Mouse (Mus musculus): ENCODE measurements around the gene Gm45716.
"Not testable (repeated sequence)": the region's sequence is repeated elsewhere in the genome, so short reads cannot be mapped to it uniquely, and the experiment has no call there.

The Gm45716 gene

GRCm38 (mm10) chr11:90250189-90250588 lies 62.7 kb downstream of the Gm45716 start:
- no peak for DNase-seq (ENCODE audit: low spot score in 2 of 2)

DNA sequence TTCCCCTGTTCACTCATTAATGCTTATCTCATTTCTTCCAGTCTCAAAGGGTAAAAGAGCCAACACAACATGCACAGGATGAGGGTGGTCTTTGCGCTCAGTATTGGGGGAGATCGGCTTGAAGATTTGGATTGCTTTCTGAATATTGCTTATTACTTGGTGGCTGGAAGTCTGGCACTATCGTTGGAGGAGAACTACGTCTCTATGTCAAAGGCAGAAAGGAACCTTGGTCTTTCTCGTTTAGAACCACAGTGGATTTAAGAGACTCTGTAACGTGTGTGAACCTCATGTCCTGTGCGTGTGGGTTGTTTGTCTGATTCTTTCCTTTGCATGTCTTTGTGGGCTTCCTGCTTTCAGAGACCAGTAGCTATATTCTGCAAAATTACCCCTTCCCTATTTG lies 63.2 kb downstream of the Gm45716 start:
- no peak for DNase-seq (ENCODE audit: low spot score in 2 of 2)

DNA sequence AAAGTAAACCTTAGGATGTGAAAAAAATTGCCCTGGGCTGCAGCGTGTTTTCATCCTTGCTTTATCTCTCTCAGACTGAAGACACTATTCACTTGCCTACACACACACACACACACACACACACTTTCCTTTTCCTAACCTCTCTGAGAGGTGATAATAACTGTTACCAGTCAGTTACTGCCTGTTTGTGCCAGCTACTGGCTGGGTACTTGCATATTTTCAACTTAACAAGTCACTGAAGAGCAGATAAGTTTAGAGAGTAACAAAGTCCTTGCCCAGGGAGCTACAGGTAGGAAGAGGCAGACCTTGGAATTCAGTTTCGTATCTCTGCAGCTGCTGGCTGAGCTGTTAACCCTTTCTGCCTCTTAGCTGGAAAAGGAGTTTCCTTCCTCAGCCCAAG lies 64.4 kb downstream of the Gm45716 start:
- DNase-seq (ENCODE audit: low spot score in 2 of 2), result no peak

GRCm38 (mm10) chr11:90252366-90252765 lies 64.9 kb downstream of the Gm45716 start:
- no peak for DNase-seq (ENCODE audit: low spot score in 2 of 2)

- no peak for DNase-seq (ENCODE audit: low spot score in 2 of 2)
Measured at GRCm38 (mm10) chr11:90254536-90254935, 67.1 kb downstream of the Gm45716 start.

DNA sequence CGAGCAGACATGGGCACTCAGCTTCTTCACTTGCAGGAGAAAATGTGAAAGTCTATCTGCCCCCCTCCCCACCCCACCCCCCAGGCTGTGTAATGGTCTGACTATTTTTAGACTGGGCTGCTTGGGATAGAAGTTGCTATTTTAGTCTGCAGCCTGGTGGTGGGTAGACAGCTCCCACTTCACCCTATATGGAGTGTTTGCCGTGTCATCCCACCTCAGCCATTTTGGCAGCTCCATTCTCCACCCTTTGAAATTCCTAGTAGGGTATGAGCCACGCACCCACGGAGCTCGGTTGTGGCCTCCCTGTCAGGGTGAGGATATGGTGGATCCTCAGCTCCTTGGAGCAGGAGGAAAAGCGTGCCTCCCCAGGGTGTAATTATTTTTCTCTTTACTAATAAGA lies 68.2 kb downstream of the Gm45716 start:
- no peak for DNase-seq (ENCODE audit: low spot score in 2 of 2)

- DNase-seq (ENCODE audit: low spot score in 2 of 2), result no peak
Measured at GRCm38 (mm10) chr11:90256833-90257525, 69.5 kb downstream of the Gm45716 start.

DNA sequence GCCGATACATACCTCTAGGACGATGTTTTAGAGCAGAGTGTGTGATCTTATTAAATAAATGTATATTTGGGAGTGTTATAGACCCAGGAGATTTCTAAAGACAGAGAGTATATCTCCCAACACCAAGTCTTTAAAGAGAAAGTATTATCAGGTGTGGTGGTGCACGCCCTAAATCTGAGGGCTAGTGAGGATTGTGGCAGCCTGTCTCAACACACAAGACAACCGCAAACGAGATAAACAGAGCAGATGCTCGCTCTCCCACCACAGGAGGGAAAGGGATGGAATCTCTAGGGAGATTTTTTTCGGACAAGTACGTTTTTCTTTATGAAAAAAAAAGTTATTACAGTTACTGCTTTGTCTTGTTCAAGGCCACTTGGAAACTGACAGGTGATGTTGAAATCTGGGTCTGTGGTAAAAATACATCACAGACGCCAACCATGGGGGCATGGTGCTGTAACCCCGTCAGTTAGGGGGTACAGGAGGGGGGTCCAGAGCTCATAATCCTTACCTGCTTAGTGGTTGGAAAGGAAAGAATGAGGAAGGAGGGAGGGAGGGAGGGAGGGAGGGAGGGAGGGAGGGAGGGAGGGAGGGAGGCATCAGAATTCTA lies 70.9 kb downstream of the Gm45716 start:
- DNase-seq (ENCODE audit: low spot score in 2 of 2), result no peak

DNA sequence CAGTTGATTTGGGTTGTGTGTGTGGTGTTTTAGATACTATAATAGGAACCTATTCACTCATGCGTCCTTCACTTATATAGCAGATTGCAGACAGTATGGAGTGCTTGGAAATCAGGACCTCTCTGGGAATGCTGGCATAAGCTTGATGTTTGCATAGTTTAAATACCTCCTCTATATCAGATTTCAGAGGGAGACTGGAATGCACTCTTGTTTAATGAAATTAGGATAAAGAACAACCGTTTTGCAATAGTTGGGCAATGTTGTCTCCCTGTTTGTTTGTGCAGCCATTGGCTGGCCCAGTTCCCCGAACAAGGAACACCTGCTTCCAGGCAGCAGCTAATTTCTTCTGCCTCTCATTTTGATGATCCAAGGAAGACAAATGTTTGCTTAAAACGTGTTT lies 71.6 kb downstream of the Gm45716 start:
- no peak for DNase-seq (ENCODE audit: low spot score in 2 of 2)

DNA sequence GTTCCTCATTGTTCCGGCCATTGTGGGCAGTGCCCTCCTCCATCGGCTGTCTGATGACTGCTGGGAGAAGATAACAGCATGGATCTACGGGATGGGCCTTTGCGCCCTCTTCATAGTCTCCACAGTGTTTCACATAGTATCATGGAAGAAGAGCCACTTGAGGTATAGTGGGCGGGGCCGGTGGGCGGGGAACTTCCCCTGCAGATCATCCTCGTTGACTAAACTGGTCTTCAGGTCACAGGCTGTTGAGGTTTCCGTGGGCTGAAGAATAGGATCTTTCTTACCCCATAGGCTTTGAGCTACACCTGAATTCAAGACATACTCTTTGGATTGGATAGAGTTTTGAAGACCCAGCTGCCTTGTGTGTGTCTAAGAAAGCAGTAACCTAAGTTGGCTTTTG lies 72.3 kb downstream of the Gm45716 start:
- no peak for DNase-seq (ENCODE audit: low spot score in 2 of 2)

DNA sequence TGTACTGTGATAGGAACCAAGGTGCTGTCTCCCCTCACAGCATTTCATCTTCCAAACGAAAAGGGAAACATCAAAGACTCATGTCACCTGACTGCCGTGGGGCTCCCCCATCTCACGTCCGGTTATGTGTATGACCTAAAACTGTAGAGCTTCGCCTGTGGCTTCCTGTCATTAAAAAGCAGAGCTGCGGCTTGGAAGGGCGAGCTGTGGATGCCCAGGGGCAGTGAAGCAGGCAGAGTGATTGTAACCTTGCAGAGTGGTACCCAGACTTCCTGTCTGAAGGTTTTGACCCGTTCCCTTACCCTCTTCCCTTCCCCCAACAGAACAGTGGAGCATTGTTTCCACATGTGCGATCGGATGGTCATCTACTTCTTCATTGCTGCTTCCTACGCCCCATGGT lies 76.7 kb downstream of the Gm45716 start:
- no peak for DNase-seq (ENCODE audit: low spot score in 2 of 2)

DNA sequence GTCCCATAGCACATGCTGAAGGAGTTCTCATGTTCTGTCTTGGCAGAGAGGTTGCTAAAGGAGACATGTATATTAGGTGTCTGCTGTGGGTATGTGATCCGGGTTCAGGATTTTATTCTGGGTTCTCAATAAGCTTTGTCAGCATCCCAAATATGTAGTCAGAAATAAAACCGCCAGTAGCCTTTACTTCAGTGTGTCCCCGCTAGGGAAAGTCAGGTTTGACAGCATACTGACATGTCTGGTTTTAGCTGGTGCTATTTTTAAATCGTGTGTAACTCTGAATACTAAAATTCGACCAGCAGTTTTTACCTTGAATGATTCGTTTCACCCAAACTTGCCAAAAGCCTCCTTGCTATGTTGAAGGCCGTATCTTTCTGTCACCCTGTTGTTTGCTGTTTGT lies 78.1 kb downstream of the Gm45716 start:
- DNase-seq (ENCODE audit: low spot score in 2 of 2), result no peak

DNA sequence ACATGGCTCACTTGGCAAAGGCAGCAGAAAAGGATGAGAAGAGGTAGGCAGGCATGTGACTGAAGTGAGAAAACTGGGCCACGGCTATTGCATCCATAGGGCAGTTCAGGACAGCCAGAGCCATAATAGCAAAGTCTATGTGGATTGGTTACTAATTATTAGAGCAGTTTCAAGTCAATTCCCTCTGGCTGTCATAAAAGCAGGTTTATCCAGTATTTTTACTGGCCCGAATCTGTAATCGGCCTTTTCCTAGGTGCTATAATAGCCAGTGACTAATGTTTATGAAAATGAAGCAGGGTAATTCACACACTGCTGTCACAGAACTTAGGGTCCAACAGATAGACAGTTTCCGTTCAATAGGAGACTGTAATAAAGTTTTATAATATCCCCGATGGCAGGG lies 81.5 kb downstream of the Gm45716 start:
- no peak for DNase-seq (ENCODE audit: low spot score in 2 of 2)

DNA sequence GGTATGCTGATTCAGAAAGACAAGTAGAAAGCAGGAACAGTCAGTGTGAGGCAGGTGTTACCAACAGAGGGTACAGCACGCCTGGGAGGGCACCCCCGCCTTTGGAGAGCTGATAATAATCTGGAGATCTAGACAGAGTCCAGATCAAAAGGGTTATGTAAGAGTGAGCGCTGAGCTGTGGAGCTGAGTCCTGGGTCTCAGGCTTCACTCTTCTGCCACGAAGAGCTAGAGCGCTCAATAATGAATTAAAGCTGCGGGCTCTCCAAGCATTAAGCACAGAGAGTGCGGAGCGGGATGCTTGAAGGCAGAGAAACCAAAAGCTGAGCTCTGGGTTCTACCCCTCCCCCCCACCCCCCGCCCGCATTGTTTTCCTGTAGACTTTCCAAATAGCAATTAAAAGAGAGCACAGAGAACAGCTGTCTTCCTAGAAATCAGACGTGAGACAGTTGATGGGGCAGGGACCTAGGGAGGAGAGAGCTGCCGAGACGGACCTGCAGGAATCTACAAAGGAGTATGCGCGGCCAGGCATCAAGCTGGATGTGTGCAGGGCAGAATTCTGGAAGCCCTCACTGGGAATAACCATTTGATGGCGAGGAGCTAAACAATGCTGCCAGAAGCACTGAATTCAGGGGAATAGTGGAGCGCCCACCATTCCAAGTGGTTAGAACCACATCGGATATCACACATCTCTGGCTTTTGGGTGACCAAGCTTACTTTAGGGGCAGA lies 82.1 kb downstream of the Gm45716 start:
- DNase-seq (ENCODE audit: low spot score in 2 of 2), result no peak

DNA sequence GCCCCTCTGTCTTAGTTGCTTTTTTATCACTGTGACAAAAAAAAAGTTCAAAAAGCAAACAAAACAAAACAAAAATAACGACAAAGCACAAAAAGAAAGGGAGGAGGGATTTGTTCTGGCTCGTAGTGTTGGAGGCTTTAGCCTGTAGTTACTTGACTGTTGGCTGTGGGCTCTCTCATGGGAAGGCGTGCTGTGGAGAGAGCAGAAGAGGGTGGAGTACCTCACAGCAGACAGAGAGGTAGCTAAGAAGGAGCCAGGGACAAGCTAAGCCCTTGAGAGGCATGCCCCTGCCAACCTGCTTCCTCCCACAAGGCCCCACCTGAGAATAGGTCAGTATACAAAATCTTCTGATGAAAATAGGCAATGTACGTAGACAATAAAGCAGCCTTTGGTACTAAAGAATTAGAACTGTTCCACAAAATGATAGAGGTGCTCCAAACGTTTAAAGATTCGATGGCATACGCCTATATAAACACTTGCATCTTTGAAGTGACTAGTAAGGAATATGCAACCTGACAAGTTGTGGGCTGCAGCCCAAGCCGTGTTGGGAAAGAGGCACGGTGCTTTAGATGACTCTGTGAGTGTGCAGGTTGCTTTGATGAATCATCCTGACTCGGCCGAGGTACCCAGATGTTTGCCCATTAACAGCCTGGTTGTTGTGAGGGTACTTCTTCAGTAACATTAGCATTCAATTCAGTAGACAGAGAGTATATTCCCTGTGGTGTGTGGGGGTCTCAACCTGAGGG lies 82.8 kb downstream of the Gm45716 start:
- no peak for DNase-seq (ENCODE audit: low spot score in 2 of 2)

GRCm38 (mm10) chr11:90274187-90274586 lies 86.7 kb downstream of the Gm45716 start:
- DNase-seq (ENCODE audit: low spot score in 2 of 2), result no peak

- no peak for DNase-seq (ENCODE audit: low spot score in 2 of 2)
Measured at GRCm38 (mm10) chr11:90275663-90276062, 88.2 kb downstream of the Gm45716 start.

- DNase-seq (ENCODE audit: low spot score in 2 of 2), result no peak
Measured at GRCm38 (mm10) chr11:90276150-90276549, 88.7 kb downstream of the Gm45716 start.

DNA sequence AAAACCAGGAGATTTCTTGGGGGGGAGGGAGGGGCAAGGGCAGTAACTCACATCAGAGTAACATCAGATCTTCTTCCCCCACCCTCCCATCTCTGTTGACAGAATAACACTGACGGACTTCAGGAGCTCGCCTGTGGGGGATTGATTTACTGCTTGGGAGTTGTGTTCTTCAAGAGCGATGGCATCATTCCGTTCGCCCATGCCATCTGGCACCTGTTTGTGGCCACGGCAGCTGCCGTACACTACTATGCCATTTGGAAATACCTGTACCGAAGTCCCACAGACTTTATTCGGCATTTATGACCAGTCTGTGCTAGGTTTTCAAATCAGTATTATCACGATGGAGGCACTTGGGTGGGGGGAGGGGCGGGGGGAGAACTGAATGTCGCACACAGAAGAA lies 89.1 kb downstream of the Gm45716 start:
- DNase-seq (ENCODE audit: low spot score in 2 of 2), result no peak

DNA sequence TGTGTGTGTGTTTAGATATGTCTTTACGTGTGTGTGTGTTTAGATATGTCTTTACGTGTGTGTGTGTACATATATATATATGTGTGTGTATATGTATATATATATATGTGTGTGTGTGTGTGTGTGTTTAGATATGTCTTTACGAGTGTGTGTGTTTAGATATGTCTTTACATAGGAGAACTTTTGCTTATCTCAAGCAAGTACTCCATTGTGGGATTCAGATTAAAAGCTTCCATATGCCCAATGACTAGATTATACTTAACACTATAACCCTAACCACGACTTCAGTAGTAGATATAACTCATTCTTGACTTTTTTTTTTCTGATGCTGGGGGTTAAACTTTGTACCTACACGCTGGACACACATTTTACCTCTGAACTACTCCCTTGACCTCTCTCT lies 92.6 kb downstream of the Gm45716 start:
- no peak for DNase-seq (ENCODE audit: low spot score in 2 of 2)

DNA sequence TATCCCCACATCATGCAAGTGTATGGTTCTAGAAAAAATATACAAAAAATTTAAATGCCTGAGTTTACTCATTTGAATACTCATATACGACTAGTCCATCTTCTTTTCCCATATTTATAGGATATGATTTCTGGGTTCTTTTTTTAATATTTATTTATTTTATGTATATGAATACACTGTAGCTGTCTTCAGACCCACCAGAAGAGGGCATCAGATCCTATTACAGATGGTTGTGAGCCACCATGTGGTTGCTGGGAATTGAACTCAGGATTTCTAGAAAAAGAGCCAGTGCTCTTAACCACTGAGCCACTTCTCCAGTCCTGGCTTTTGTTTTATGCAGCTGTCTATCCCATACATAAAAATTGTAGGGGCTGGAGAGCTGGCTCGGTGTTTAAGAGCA lies 94.5 kb downstream of the Gm45716 start:
- DNase-seq (ENCODE audit: low spot score in 2 of 2), result not testable (repeated sequence)

- no peak for DNase-seq (ENCODE audit: low spot score in 2 of 2)
Measured at GRCm38 (mm10) chr11:90283159-90283558, 95.7 kb downstream of the Gm45716 start.
